Mouse (Mus musculus) stomach, embryonic 15.5 days (tissue): Measurements from ENCODE around the gene Rragb. TPM values are rescaled to one million over a fixed set of nuclear protein-coding genes. Genes with fewer than 3 reads are reported as not detected.

ENCODE experiments used
- polyA plus RNA-seq: library from polyadenylated mRNA; unstranded; fragments of >200 nt; fragmentation: Nextera tagmentation; extraction: Ambion mirVana; gene quantifications from 2 replicates; pipeline ENCODE4 v1.2.1, GENCODE M21; 2015

Rragb gene
- polyA plus RNA-seq, 1 experiment from 2014 or later: 2.0 TPM

Other genes with a start within 250 kb of the Rragb start
- 1.1 and 1.2 TPM in 2 replicates for gene Usp51, start 133.5 kb upstream of the Rragb start, polyA plus RNA-seq
- 41.6 and 47.4 TPM in 2 replicates for gene Mageh1, start 102.4 kb upstream of the Rragb start, polyA plus RNA-seq
- 0.04 TPM in 1 of 2 replicates, not detected in the other for gene Foxr2, start 21.2 kb upstream of the Rragb start, polyA plus RNA-seq
- 1.1 and 1.2 TPM in 2 replicates for gene Klf8, start 97.5 kb downstream of the Rragb start, polyA plus RNA-seq